Mouse (Mus musculus) MEL (cell line): ENCODE measurements around the gene Pdxk. TPM values are rescaled to one million over a fixed set of nuclear protein-coding genes. Genes with fewer than 3 reads are reported as not detected.

ENCODE experiments used
- DNase-seq: peaks from one replicate; pipeline ENCODE4 v3.0.0; 2011; ENCODE audit warnings: low read depth, low spot score
- H3K27ac ChIP-seq: 2 replicates; pipeline ENCODE4 v1.5.1; 2012; ENCODE audit warnings: low read depth, mild to moderate bottlenecking, control low read depth, low read length, moderate library complexity; ENCODE audit not compliant: control insufficient read depth
- H3K27me3 ChIP-seq, 2 experiments: fragments of 150-350 bp in 1 of 2; sonication (generic) in 1 of 2; 2 replicates each; pipeline ENCODE4 v1.6.1; 2012; ENCODE audit warnings: low read length in 2 of 2, mild to moderate bottlenecking in 2 of 2, improper control_type of control experiment in 1 of 2, moderate library complexity in 1 of 2; ENCODE audit not compliant: insufficient read depth in 2 of 2, control insufficient read depth in 1 of 2
- H3K36me3 ChIP-seq, 2 experiments: 2 replicates each; pipeline ENCODE4 v1.6.1; 2012 to 2014; ENCODE audit warnings: low read length in 2 of 2, improper control_type of control experiment in 1 of 2, inconsistent platforms in 1 of 2, mild to moderate bottlenecking in 1 of 2; ENCODE audit not compliant: insufficient read depth in 2 of 2, control insufficient read depth in 1 of 2
- H3K4me1 ChIP-seq, 2 experiments: fragments of 150-350 bp in 1 of 2; sonication (generic) in 1 of 2; 2 replicates each; pipeline ENCODE4 v1.6.1; 2012; ENCODE audit warnings: low read length in 2 of 2, improper control_type of control experiment in 1 of 2, mild to moderate bottlenecking in 1 of 2; ENCODE audit not compliant: insufficient read depth in 2 of 2, control insufficient read depth in 1 of 2
- H3K4me3 ChIP-seq, 2 experiments: fragments of 150-350 bp in 1 of 2; sonication (generic) in 1 of 2; 2 replicates each; pipeline ENCODE4 v1.5.1; 2012; ENCODE audit warnings: low read depth in 2 of 2, low read length in 2 of 2, mild to moderate bottlenecking in 2 of 2, moderate library complexity in 2 of 2, control low read depth in 1 of 2, improper control_type of control experiment in 1 of 2; ENCODE audit not compliant: control insufficient read depth in 1 of 2, insufficient read depth in 1 of 2
- H3K79me2 ChIP-seq: 2 replicates; pipeline ENCODE4 v1.6.1; 2012; ENCODE audit warnings: mild to moderate bottlenecking, low read length, moderate library complexity; ENCODE audit not compliant: control insufficient read depth, poor library complexity, insufficient read depth
- H3K9ac ChIP-seq: 2 replicates; pipeline ENCODE4 v1.6.1; 2012; ENCODE audit warnings: low read depth, mild to moderate bottlenecking, control low read depth, low read length, moderate library complexity; ENCODE audit not compliant: control insufficient read depth, poor library complexity, severe bottlenecking
- H3K9me3 ChIP-seq: fragments of 150-350 bp; sonication (generic); replicated peaks from 2 replicates; pipeline ENCODE4 v1.6.1; 2012; ENCODE audit warnings: mild to moderate bottlenecking, low read length, improper control_type of control experiment, moderate library complexity; ENCODE audit not compliant: insufficient read depth
- BHLHE40 ChIP-seq: IDR thresholded peaks from 2 replicates; pipeline ENCODE4 v1.6.1; 2012; ENCODE audit warnings: low read depth, mild to moderate bottlenecking, inconsistent platforms, low read length, improper control_type of control experiment, borderline replicate concordance
- CHD2 ChIP-seq: IDR thresholded peaks from 2 replicates; pipeline ENCODE4 v1.6.1; 2011; ENCODE audit warnings: low read length, improper control_type of control experiment
- CTCF ChIP-seq, 3 experiments: IDR thresholded peaks in 2 of 3; conservative IDR thresholded peaks in 1 of 3; 2 replicates each; pipeline ENCODE4 v1.5.1; 2011 to 2012; ENCODE audit warnings: low read length in 3 of 3, low read depth in 2 of 3, mild to moderate bottlenecking in 2 of 3, improper control_type of control experiment in 1 of 3, inconsistent platforms in 1 of 3, mixed read lengths in 1 of 3, moderate library complexity in 1 of 3; ENCODE audit not compliant: control insufficient read depth in 1 of 3, insufficient read depth in 1 of 3, poor library complexity in 1 of 3, severe bottlenecking in 1 of 3
- E2F4 ChIP-seq: IDR thresholded peaks from 2 replicates; pipeline ENCODE4 v1.6.1; 2011; ENCODE audit warnings: low read depth, low read length, improper control_type of control experiment, borderline replicate concordance
- ELF1 ChIP-seq: IDR thresholded peaks from 2 replicates; pipeline ENCODE4 v1.6.1; 2014; ENCODE audit warnings: low read depth, mild to moderate bottlenecking, inconsistent platforms, low read length, improper control_type of control experiment, moderate library complexity
- EP300 ChIP-seq, 2 experiments: IDR thresholded peaks; 2 replicates each; pipeline ENCODE4 v1.6.1; 2011; ENCODE audit warnings: improper control_type of control experiment in 2 of 2, low read length in 2 of 2, low read depth in 1 of 2, mild to moderate bottlenecking in 1 of 2
- ETS1 ChIP-seq: IDR thresholded peaks from 2 replicates; pipeline ENCODE4 v1.6.1; 2012; ENCODE audit warnings: low read depth, mild to moderate bottlenecking, inconsistent platforms, low read length, improper control_type of control experiment, moderate library complexity
- GABPA ChIP-seq: IDR thresholded peaks from 2 replicates; pipeline ENCODE4 v1.6.1; 2012; ENCODE audit warnings: low read depth, mild to moderate bottlenecking, inconsistent platforms, low read length, improper control_type of control experiment, moderate library complexity
- GATA1 ChIP-seq: IDR thresholded peaks from 2 replicates; pipeline ENCODE4 v1.6.1; 2011; ENCODE audit warnings: low read depth, low read length, improper control_type of control experiment
- HCFC1 ChIP-seq: IDR thresholded peaks from 2 replicates; pipeline ENCODE4 v1.6.1; 2012; ENCODE audit warnings: low read depth, mild to moderate bottlenecking, inconsistent platforms, low read length, improper control_type of control experiment, moderate library complexity
- JUND ChIP-seq: IDR thresholded peaks from 2 replicates; pipeline ENCODE4 v1.6.1; 2011; ENCODE audit warnings: low read depth, mild to moderate bottlenecking, improper control_type of control experiment, low read length
- KAT2A ChIP-seq: conservative IDR thresholded peaks from 2 replicates; pipeline ENCODE4 v1.6.1; 2012; ENCODE audit warnings: low read depth, low read length, improper control_type of control experiment, inconsistent platforms
- MAZ ChIP-seq: IDR thresholded peaks from 2 replicates; pipeline ENCODE4 v1.6.1; 2012; ENCODE audit warnings: low read depth, mild to moderate bottlenecking, inconsistent platforms, low read length, improper control_type of control experiment
- MEF2A ChIP-seq: IDR thresholded peaks from 2 replicates; pipeline ENCODE4 v1.6.1; 2014; ENCODE audit warnings: low read depth, mild to moderate bottlenecking, inconsistent platforms, low read length, improper control_type of control experiment; ENCODE audit not compliant: poor library complexity, insufficient replicate concordance, severe bottlenecking; ENCODE audit errors: extremely low read depth
- MXI1 ChIP-seq: IDR thresholded peaks from 2 replicates; pipeline ENCODE4 v1.6.1; 2011; ENCODE audit warnings: mild to moderate bottlenecking, low read depth, low read length, improper control_type of control experiment
- MYB ChIP-seq: IDR thresholded peaks from 2 replicates; pipeline ENCODE4 v1.6.1; 2011; ENCODE audit warnings: mild to moderate bottlenecking, low read depth, low read length, improper control_type of control experiment
- MYC ChIP-seq: IDR thresholded peaks from 2 replicates; pipeline ENCODE4 v1.6.1; 2011; ENCODE audit warnings: low read depth, mild to moderate bottlenecking, low read length, improper control_type of control experiment, moderate library complexity
- POLR2A ChIP-seq, 2 experiments: IDR thresholded peaks; 2 replicates each; pipeline ENCODE4 v1.6.1; 2011 to 2012; ENCODE audit warnings: low read length in 2 of 2, mild to moderate bottlenecking in 2 of 2, control low read depth in 1 of 2, improper control_type of control experiment in 1 of 2, low read depth in 1 of 2, moderate library complexity in 1 of 2; ENCODE audit not compliant: control insufficient read depth in 1 of 2, insufficient read depth in 1 of 2, poor library complexity in 1 of 2
- POLR2AphosphoS5 ChIP-seq: IDR thresholded peaks from 2 replicates; pipeline ENCODE4 v1.6.1; 2012; ENCODE audit warnings: low read depth, borderline replicate concordance, mild to moderate bottlenecking, inconsistent platforms, low read length, moderate library complexity, mixed read lengths
- RAD21 ChIP-seq: IDR thresholded peaks from 2 replicates; pipeline ENCODE4 v1.6.1; 2011; ENCODE audit warnings: mild to moderate bottlenecking, low read depth, low read length, improper control_type of control experiment
- RCOR1 ChIP-seq: IDR thresholded peaks from 2 replicates; pipeline ENCODE4 v1.6.1; 2012; ENCODE audit warnings: low read depth, mild to moderate bottlenecking, inconsistent platforms, low read length, improper control_type of control experiment
- SMC3 ChIP-seq: IDR thresholded peaks from 2 replicates; pipeline ENCODE4 v1.6.1; 2011; ENCODE audit warnings: low read depth, low read length, improper control_type of control experiment
- TAL1 ChIP-seq: IDR thresholded peaks from 2 replicates; pipeline ENCODE4 v1.6.1; 2012; ENCODE audit warnings: mild to moderate bottlenecking, inconsistent platforms, low read length, moderate library complexity, mixed read lengths
- TBP ChIP-seq: IDR thresholded peaks from 2 replicates; pipeline ENCODE4 v1.8.0; 2011; ENCODE audit warnings: low read depth, low read length, improper control_type of control experiment
- TCF12 ChIP-seq: IDR thresholded peaks from 2 replicates; pipeline ENCODE4 v1.6.1; 2014; ENCODE audit warnings: low read depth, mild to moderate bottlenecking, inconsistent platforms, low read length, improper control_type of control experiment, moderate library complexity
- UBTF ChIP-seq: IDR thresholded peaks from 2 replicates; pipeline ENCODE4 v1.6.1; 2012; ENCODE audit warnings: low read depth, mild to moderate bottlenecking, inconsistent platforms, low read length, improper control_type of control experiment, moderate library complexity, borderline replicate concordance; ENCODE audit not compliant: insufficient read depth
- USF2 ChIP-seq, 2 experiments: IDR thresholded peaks; 2 replicates each; pipeline ENCODE4 v1.6.1; 2011 to 2012; ENCODE audit warnings: improper control_type of control experiment in 2 of 2, low read length in 2 of 2, borderline replicate concordance in 1 of 2, inconsistent platforms in 1 of 2, low read depth in 1 of 2, mild to moderate bottlenecking in 1 of 2; ENCODE audit not compliant: insufficient read depth in 1 of 2
- ZKSCAN1 ChIP-seq: IDR thresholded peaks from 2 replicates; pipeline ENCODE4 v1.6.1; 2012; ENCODE audit warnings: low read depth, mild to moderate bottlenecking, inconsistent platforms, low read length, improper control_type of control experiment, moderate library complexity
- ZMIZ1 ChIP-seq: IDR thresholded peaks from 2 replicates; pipeline ENCODE4 v1.6.1; 2012; ENCODE audit warnings: low read depth, mild to moderate bottlenecking, inconsistent platforms, low read length, improper control_type of control experiment, moderate library complexity
- ZNF384 ChIP-seq: IDR thresholded peaks from 2 replicates; pipeline ENCODE4 v1.6.1; 2012; ENCODE audit warnings: low read depth, mild to moderate bottlenecking, inconsistent platforms, low read length, improper control_type of control experiment
- polyA plus RNA-seq, 2 experiments: library from polyadenylated mRNA; stranded (reverse) in 1 of 2; unstranded in 1 of 2; fragments of >175 nt in 1 of 2; fragments of >200 nt in 1 of 2; gene quantifications; 2 replicates each; pipeline versions ENCODE4 v1.2.1 to v1.2.4; 2012; ENCODE audit warnings: low replicate concordance in 2 of 2, low read depth in 1 of 2; ENCODE audit not compliant: insufficient read length in 2 of 2, insufficient read depth in 1 of 2, missing spikeins in 1 of 2
- total RNA-seq: library from RNA; depleted of rRNA; stranded (reverse); fragments of 300-350 nt; gene quantifications from 2 replicates; pipeline ENCODE4 v1.2.3, GENCODE M21; 2012

Pdxk gene
- total and polyA plus RNA-seq, 3 experiments = 28.7 to 29.3 TPM; not detected in 1

- TF ChIP-seq MYC = peak; percentile 38; the same call in 1 of the 2 replicates
- TF ChIP-seq E2F4 = no peak
- no peak for TF ChIP-seq JUND
- TF ChIP-seq KAT2A = no peak
- TF ChIP-seq ZNF384 = 0 out of 2 replicates have a peak, but pooled peaks have one; percentile 12
- no peak for TF ChIP-seq HCFC1
- no peak for TF ChIP-seq TAL1
- TF ChIP-seq MAZ = no peak
- TF ChIP-seq ZKSCAN1 = no peak
- no peak for TF ChIP-seq SMC3
These were observed 16.5 kb upstream of the Pdxk start (continued) for GRCm38 (mm10) chr10:78480954-78481927.

DNA sequence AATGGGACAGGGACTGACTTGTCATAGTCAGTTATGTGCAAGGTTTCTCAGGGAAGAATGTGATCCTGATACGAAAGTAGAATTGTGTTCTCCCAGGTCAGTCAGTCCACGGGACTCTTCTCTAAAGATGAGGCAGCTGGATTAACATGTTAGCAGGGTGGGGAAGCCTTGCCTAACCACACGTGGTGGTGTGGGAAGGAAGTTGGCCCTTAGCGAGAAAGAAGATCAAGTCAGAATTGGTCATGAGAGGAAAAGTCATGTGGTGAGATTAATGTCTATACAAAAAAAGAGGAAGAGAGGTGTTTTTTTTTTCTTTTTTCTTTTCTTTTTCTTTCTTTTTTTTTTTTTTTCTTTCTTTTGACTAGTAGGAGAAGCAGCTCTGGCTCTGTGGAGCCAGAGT is 12.0 kb upstream of the Pdxk start:
- Histone ChIP-seq H3K9me3 (no peaks in the 10 kb centered on the region), H3K36me3 (peaks cover 0 to 14% of the 10 kb centered on the region in 2 experiments; a peak in 2 of 4 replicates), H3K9ac (peak overlapping the region; percentile 42), H3K27ac (peak overlapping the region; percentile 55), H3K79me2 (no peaks in the 10 kb centered on the region; the same call in 1 of the 2 replicates), H3K4me1 (peaks cover 7 to 32% of the 10 kb centered on the region in 2 experiments), H3K4me3 (no peak overlapping the region), H3K27me3 (no peaks in the 10 kb centered on the region)
- peak; percentile 82 for DNase-seq
- peak; percentile 38; the same call in 1 of the 2 replicates for TF ChIP-seq TCF12
- TF ChIP-seq ZKSCAN1 = peak; percentile 45; the same call in 1 of the 2 replicates
- peak; percentile 78 for TF ChIP-seq ETS1
- TF ChIP-seq ZNF384 = peak; percentile 98
- no peak for TF ChIP-seq MAZ
- TF ChIP-seq E2F4 = no peak
- no peak for TF ChIP-seq MEF2A
- no peak for TF ChIP-seq ZMIZ1
- no peak for TF ChIP-seq ELF1
- TF ChIP-seq POLR2A (IDR thresholded peaks at IDR 0.05; ENCODE audit: control insufficient read depth in 1 of 2, insufficient read depth in 1 of 2, low read depth in 1 of 2, low read length in 2 of 2, poor library complexity in 1 of 2) = peak in 1 of 2 experiments; percentile 44; a peak in 1 of 4 replicates
- TF ChIP-seq UBTF = no peak
- peak; percentile 2; the same call in 1 of the 2 replicates for TF ChIP-seq GATA1
- peak; percentile 59; the same call in 1 of the 2 replicates for TF ChIP-seq TBP
- TF ChIP-seq CTCF (IDR thresholded peaks at IDR 0.05 in 2 of 3, conservative IDR thresholded peaks at IDR 0.05 in 1 of 3; ENCODE audit: control insufficient read depth in 1 of 3, insufficient read depth in 1 of 3, low read depth in 2 of 3, low read length in 3 of 3, poor library complexity in 1 of 3, severe bottlenecking in 1 of 3) = no peak
- 0 out of 2 replicates have a peak, but pooled peaks have one; percentile 54 for TF ChIP-seq RCOR1
- no peak for TF ChIP-seq CHD2
- peak; percentile 69 to 70 for TF ChIP-seq EP300 (IDR thresholded peaks at IDR 0.05; ENCODE audit: low read depth in 1 of 2, low read length in 2 of 2)
- TF ChIP-seq RAD21 = no peak
- TF ChIP-seq MYC = peak; percentile 96
- TF ChIP-seq GABPA = no peak
- TF ChIP-seq MXI1 = peak; percentile 96
- peak; percentile 64; the same call in 1 of the 2 replicates for TF ChIP-seq BHLHE40
- no peak for TF ChIP-seq POLR2AphosphoS5
- no peak for TF ChIP-seq MYB
- peak in 1 of 2 experiments; percentile 58; a peak in 1 of 4 replicates for TF ChIP-seq USF2 (IDR thresholded peaks at IDR 0.05; ENCODE audit: borderline replicate concordance in 1 of 2, insufficient read depth in 1 of 2, low read depth in 1 of 2, low read length in 2 of 2)
- peak; percentile 58; the same call in 1 of the 2 replicates for TF ChIP-seq HCFC1
